Mouse (Mus musculus) brain, embryonic 18.5 days (tissue): ENCODE data around the gene Hspa12b.

Experiments
- DNase-seq: peaks from one replicate; pipeline ENCODE4 v3.0.0-alpha.2; 2012; ENCODE audit warnings: low read depth, low spot score

Gene Hspa12b

GRCm38 (mm10) chr2:131148353-131149253, 21.5 kb downstream of the Hspa12b start:
- DNase-seq = no peak

- DNase-seq = no peak
Observed at GRCm38 (mm10) chr2:131149254-131149578, 22.1 kb downstream of the Hspa12b start.

- DNase-seq = no peak
Observed at GRCm38 (mm10) chr2:131152166-131152730, 25.2 kb downstream of the Hspa12b start.

- DNase-seq = no peak
Observed at GRCm38 (mm10) chr2:131154036-131154435, 27.0 kb downstream of the Hspa12b start.

- DNase-seq = no peak
Observed at GRCm38 (mm10) chr2:131156987-131157386, 29.9 kb downstream of the Hspa12b start.

GRCm38 (mm10) chr2:131159491-131159910, 32.4 kb downstream of the Hspa12b start:
- DNase-seq = no peak

GRCm38 (mm10) chr2:131159938-131160581, 33.0 kb downstream of the Hspa12b start, which contains the start of gene 1700037H04Rik:
Gene 1700037H04Rik (minus strand): TSS chr2:131160081.
- peak; percentile 98 for DNase-seq

GRCm38 (mm10) chr2:131160671-131161111, 33.6 kb downstream of the Hspa12b start:
- DNase-seq = no peak

- DNase-seq = no peak
Observed at GRCm38 (mm10) chr2:131163924-131164323, 36.8 kb downstream of the Hspa12b start.

GRCm38 (mm10) chr2:131166172-131166571, 39.1 kb downstream of the Hspa12b start:
- DNase-seq = no peak

GRCm38 (mm10) chr2:131167984-131168383, 40.9 kb downstream of the Hspa12b start:
- DNase-seq = no peak

GRCm38 (mm10) chr2:131168914-131169313, 41.8 kb downstream of the Hspa12b start:
- DNase-seq = no peak

- DNase-seq = no peak
Observed at GRCm38 (mm10) chr2:131170936-131171335, 43.9 kb downstream of the Hspa12b start.

GRCm38 (mm10) chr2:131171401-131172104, 44.5 kb downstream of the Hspa12b start:
- no peak for DNase-seq

- DNase-seq = no peak
Observed at GRCm38 (mm10) chr2:131172322-131172721, 45.2 kb downstream of the Hspa12b start.

GRCm38 (mm10) chr2:131174700-131175099, 47.6 kb downstream of the Hspa12b start:
- DNase-seq = no peak

GRCm38 (mm10) chr2:131175286-131175944, 48.3 kb downstream of the Hspa12b start:
- no peak for DNase-seq

- no peak for DNase-seq
Observed at GRCm38 (mm10) chr2:131175945-131176309, 48.8 kb downstream of the Hspa12b start.

- no peak for DNase-seq
Observed at GRCm38 (mm10) chr2:131176491-131176890, 49.4 kb downstream of the Hspa12b start.

- no peak for DNase-seq
Observed at GRCm38 (mm10) chr2:131177932-131178331, 50.9 kb downstream of the Hspa12b start.

GRCm38 (mm10) chr2:131178828-131179245, 51.8 kb downstream of the Hspa12b start:
- no peak for DNase-seq
